Mouse (Mus musculus): ENCODE results near the gene Manbal. TPM values are rescaled to one million over a fixed set of nuclear protein-coding genes. Genes with fewer than 3 reads are reported as not detected.

Manbal gene
- total RNA-seq (2021), result 10 to 100 TPM; 20.7 to 28.3 TPM
- long read RNA-seq, experiment 1, transcript Manbal-201 (3 exons, 1,107 nt), result major isoform, 27 of 42 reads
- long read RNA-seq, experiment 1, partial matches to known transcripts, result 13 of 42 reads
- long read RNA-seq, experiment 1, other reads (novel, unspliced or antisense), result 2 of 42 reads
- long read RNA-seq, experiment 2, transcript Manbal-201 (3 exons, 1,107 nt), result major isoform, 33 of 50 reads
- long read RNA-seq, experiment 2, partial matches to known transcripts, result 10 of 50 reads
- long read RNA-seq, experiment 2, other reads (novel, unspliced or antisense), result 7 of 50 reads

DNA sequence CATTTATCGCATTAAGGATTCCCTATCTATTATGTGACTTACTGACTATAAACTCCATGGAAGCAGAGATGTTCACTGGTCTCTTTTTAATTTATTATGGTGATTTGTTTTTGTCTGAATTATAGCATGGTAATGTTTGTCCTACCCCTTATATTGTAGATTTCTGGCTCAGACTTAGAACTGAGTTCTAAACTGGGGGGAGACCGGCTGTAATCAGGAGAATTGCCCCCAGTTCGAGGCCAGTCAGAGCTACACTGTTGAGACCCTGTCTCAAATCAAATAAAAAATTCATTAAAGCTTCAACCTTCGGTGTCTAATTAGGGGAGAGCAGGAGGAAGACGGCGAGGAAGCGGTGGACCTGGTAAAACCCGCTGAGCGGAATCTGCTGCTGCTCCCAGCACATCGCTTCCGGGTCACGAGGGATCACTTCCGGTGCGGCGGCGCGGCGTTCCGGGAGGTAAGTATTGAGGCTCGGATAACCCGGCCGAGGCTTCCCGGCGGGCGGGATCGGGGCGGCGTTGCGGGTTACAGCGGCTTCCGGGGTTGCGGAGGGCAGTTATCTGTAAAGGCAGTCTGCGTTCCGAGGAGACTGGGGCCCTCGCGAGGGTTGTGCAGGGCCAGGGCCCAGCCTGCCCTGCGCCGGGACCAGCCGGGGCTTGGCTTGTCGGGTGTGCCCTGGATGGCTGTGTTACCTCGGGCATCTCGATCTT, at the start of gene Manbal:
Manbal (plus strand) TSS at position 411 of the 710 bp plus-strand sequence.
- intact Hi-C loops (cut with DNase I; ENCODE audit: low total_unique reads), result no loop called here
- peak; percentile 96 for DNase-seq

GRCm38 (mm10) chr2:157320135-157320534, 47.3 kb upstream of the Manbal start:
- intact Hi-C loops (cut with DNase I; ENCODE audit: low total_unique reads), result no loop called here
- no peak for DNase-seq

- intact Hi-C loops (cut with DNase I; ENCODE audit: low total_unique reads), result no loop called here
- no peak for DNase-seq
These were observed 46.5 kb upstream of the Manbal start for GRCm38 (mm10) chr2:157320886-157321285.

DNA sequence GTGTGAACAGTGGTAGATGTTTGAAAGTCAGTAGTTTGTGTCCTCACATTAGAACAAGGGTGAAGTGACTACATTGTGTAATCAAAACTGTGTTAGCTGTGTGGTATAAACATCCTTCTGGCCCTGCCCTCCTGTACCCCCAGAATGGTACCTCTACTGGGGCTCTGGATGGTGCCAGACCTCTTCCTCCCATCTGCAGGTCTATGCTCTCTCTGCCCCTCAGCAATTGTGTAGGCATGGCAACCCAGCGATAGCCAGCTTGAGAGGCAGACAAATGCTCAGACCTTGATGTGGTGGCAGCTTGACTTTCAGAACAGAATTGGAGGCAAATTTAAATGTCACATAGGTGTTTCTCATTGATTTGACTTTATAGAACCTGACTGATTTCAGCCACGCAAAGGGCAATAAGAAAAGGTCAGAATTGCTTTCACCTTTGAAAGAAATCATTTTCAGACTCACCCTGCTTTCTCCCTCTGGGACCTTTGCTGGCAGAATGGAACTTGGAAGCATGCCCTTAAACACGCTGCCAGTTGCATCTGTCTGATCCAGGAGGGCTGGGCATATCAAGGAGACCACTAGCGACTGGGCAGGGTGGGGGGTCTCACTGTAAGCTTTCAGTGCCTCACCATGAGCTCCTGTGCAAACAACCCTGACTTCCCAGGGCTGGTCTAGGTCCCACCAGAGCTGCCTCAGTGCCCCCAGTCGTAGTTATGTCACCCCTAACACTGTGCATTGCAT, 45.2 kb upstream of the Manbal start:
- DNase-seq, result no peak
- intact Hi-C loops (cut with DNase I; ENCODE audit: low total_unique reads), result no loop called here

GRCm38 (mm10) chr2:157325238-157325637, 42.2 kb upstream of the Manbal start:
- intact Hi-C loops (cut with DNase I; ENCODE audit: low total_unique reads), result no loop called here
- no peak for DNase-seq

DNA sequence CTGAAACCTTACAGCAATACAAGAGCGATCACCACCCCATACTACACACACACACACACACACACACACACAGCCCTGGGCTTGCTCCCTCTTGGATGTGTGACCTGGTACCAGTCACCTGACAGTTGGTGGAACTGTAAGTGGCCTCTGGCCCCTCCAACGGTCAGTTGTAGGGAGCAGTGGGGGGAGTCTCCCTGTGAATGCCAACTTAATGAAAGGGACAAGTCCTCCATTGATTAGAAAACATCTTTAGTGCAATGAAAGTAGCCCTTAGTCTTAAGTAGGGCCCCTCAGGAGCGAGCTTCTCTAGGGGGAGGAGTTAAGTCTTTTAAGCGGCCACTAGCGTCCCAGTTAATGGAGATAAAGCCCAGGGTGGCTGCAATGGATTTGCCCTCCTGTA, 39.3 kb upstream of the Manbal start:
- DNase-seq, result no peak
- intact Hi-C loops (cut with DNase I; ENCODE audit: low total_unique reads), result no loop called here

- intact Hi-C loops (cut with DNase I; ENCODE audit: low total_unique reads), result no loop called here
- no peak for DNase-seq
These were observed 38.8 kb upstream of the Manbal start for GRCm38 (mm10) chr2:157328570-157328969.

DNA sequence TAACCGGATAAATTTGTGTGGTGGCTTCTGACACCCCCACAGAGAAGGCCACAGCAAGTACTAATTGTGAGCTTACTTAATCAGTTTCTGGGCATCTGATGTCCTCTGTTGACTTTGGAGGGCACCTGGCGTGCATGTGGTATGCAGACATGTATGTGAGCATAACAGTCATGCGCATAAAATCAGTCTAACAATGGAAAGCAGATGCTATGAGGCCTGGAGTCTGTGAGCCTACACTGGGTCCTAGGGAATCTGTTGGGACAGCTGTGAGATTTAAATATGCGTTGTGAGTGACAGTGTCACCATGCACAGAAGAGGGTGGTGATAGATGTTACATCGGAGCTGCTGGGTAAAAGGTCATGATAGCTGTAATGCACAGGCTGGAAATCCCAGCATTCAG, 35.3 kb upstream of the Manbal start:
- intact Hi-C loops (cut with DNase I; ENCODE audit: low total_unique reads), result no loop called here
- no peak for DNase-seq

DNA sequence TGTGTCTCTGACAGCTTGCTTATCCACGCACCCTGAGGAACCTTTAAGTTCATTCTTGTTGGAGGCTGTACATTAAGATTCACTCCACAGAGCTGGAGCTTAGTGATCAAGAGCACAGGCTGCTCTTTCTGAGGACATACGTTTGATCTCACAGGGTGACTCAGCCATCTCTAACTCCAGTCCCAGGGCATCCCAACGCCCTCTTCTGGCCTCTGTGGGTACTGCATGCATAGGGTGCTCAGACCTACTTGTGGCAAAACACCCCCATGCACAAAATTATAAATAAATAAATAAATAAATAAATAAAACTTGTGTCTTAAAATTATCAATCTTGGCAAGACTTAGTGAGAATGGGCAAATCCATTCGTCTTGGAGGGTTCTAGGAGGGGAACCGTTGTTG, 28.7 kb upstream of the Manbal start:
- intact Hi-C loops (cut with DNase I; ENCODE audit: low total_unique reads), result loop anchor here (5.0 kb wide), 1 partner anchor 41 kb away; no protein-coding TSS in a partner anchor
- peak; percentile 65 for DNase-seq

GRCm38 (mm10) chr2:157339532-157339931, 27.9 kb upstream of the Manbal start:
- intact Hi-C loops (cut with DNase I; ENCODE audit: low total_unique reads), result loop anchor here (5.0 kb wide), 1 partner anchor 42 kb away; no protein-coding TSS in a partner anchor
- no peak for DNase-seq

GRCm38 (mm10) chr2:157340221-157340741, 27.1 kb upstream of the Manbal start:
- DNase-seq, result no peak
- intact Hi-C loops (cut with DNase I; ENCODE audit: low total_unique reads), result loop anchor here (5.0 kb wide), 1 partner anchor 232 kb away; the partner anchor contains the start of gene Blcap

DNA sequence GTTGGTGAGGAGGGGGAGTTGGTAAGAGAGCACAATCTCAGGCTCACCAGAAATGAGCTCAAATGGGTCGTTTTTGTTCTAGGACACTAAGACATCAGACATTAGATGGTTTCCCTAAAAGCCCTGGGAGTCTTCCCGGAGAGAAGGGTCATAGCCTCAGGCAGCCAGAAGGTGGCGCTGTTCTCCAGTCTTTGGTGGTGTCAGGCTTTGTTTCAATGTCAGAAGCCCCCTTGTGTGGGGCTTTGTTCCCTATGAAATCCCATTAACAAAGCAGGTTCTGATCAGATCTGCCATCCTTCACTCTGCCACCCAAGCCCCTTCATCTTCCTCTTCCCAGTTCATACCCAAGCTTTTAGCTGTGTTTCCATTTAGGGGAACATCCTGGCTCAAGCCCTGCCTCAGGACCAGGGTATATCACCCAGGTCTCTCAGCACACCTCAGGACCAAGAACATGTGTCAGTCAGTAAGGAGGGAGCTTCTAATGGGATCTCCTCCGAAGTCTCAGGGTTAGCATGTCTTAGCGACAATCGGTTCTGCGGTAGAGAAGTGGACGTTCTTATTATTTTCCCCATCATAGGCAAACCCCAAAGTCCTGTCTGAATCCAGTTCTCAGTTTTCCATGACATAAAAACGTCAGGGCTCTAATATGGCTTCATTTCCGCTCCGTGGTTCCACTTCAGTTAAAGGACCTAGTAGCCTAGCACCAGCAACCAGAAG, 25.7 kb upstream of the Manbal start:
- DNase-seq, result peak; percentile 64
- intact Hi-C loops (cut with DNase I; ENCODE audit: low total_unique reads), result loop anchor here (1.0 to 5.0 kb wide), 2 partner anchors 116 to 231 kb away; partner anchors contain the start of gene Blcap

DNA sequence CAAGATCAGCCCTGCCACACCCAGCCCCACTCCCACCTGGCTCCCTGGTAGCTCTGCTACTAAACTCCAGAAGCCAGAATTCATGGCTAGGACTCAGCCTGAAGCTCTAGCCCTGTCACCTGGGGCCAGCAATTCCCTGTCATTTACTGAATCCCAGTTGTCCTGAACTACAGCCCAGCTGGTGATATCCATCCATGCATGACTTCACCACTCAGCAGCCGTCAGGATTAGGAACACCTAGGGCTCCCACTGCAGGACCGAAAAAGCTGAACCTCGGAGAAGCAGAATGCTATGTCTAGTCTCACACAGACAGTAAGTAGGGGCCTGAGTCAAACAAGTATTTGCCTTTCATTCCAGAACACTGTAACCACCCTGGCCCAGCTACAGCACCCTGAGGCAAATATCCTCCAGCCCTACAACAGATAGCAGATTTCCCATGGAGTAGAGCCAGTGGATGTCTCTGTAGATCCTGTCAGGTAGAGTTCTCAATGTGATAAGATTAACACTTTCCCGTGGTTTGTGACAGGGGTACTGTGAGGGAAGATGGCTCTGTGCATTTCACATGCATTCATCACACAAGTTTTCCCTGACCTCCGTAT, 25.0 kb upstream of the Manbal start:
- DNase-seq, result no peak
- intact Hi-C loops (cut with DNase I; ENCODE audit: low total_unique reads), result loop anchor here (1.0 to 5.0 kb wide), 2 partner anchors 115 to 230 kb away; partner anchors contain the start of gene Blcap

DNA sequence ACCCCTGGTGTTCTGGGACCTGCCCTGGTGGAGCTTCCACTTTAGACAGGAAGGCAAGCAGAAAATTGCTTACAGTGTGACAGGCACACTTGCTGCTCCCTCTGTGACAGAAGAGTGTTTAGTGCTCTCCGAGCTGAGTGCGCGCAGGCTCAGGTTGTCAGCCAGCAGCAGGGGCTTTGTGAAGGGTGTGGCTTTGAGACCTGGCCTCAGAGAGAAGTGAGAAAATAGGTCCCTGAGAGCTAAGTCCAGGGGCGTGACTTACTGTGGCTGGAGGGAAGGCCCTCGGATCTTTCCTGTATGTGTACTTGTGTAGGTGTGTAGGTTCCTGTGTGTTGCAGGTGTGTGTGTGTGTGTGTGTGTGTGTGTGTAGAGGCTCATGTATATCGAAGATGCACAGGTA, 24.1 kb upstream of the Manbal start:
- DNase-seq, result no peak
- intact Hi-C loops (cut with DNase I; ENCODE audit: low total_unique reads), result loop anchor here (5.0 kb wide), 1 partner anchor 229 kb away; the partner anchor contains the start of gene Blcap

DNA sequence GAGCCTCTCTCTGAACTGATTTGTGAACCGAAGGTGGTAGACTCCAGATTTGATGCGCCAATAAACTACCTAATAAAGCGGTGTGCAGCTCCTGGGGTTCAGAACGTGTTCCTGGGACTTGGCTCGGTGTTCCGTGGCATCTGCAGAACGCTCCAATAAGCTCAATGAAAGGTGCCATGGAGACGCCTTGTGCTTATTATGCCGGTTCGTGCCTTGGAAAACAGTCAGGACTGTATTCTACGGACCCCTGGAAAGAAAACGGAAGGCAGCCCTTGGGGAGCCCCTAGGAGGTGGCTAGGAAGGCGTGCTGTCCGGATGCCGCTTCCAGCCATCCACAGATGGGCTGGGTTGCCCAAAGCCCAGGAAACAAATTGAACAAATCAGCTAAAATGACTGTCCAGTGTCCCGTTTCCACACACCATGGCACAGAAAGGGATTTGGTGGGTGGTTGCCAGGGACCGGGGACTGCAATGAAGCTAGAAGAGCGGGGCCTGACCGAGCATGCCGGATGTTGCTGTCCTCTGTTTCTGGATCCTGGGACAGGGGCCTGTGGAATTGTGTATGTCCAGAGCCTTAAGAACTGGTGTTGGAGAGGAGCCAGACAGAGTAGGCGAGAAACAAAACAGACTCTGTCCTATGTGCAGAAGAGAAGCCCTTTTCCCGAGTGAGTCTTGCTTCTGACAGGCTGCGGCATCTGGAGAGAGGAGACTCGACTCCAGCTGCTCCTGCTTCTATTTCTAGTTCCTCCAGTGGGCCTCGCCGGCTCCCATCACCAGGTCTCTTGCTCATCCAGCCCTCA, 19.8 kb upstream of the Manbal start, which contains the start of gene Ghrh:
Ghrh (minus strand) TSS at position 146 of the 799 bp plus-strand sequence.
- DNase-seq, result peak; percentile 29
- intact Hi-C loops (cut with DNase I; ENCODE audit: low total_unique reads), result no loop called here

DNA sequence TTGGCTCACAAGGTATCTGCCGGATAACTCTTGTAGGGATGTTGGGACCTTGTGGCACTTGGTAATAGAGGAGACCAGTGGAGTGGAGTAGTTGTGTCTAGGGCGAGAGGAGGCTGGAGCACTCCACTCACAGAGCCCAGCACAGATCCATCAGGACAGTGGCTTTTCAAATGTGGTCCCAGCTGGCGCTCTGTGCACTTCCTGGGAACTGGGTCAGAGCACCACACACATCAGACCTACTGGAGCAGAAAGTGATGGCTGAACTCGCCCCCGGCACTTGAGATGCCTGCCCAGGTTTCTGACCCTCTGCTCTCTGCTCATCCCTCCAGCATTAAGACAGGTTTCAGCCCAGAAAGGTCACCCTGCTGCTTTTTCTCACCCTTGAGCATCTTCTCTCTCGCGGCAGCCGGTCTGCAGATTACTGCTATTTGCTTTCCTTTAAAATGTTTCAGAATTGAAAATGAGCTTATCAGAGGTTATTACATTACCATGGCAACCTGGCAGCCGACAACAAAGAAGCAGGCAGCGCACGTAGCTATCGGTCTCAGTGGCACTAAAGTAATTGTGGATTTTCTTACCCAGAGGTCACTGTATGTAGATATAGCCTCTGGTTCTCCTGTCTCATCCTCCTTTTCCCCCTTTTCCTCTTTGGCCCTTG, 18.1 kb upstream of the Manbal start:
- DNase-seq, result no peak
- intact Hi-C loops (cut with DNase I; ENCODE audit: low total_unique reads), result no loop called here

DNA sequence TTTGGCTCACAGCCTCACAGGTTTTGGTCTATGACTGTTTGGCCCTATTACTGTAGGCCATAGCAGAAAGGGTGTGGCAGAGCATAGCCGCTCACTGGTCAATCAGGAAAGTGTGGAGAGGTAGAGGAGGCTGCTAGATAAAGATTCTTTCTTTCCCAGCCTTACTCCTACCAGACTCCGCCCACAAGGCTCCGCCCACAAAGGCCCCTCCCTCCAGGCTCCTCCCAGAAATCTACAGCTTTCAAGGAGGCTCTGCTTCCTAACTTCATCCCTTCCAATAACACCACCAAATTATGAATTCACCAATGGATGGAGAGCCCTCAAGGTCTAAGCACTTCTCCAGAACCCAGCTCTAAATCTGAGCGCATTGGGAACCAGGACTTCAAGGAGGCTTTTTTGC, 14.2 kb upstream of the Manbal start:
- intact Hi-C loops (cut with DNase I; ENCODE audit: low total_unique reads), result no loop called here

More for the DNA sequence above, 14.2 kb upstream of the Manbal start:
- no peak for DNase-seq

All from gastrocnemius, postnatal 14 days (tissue).